Mouse (Mus musculus): Measurements from ENCODE around the gene Slc8b1. TPM values are rescaled to one million over a fixed set of nuclear protein-coding genes. Genes with fewer than 3 reads are reported as not detected.

Gene Slc8b1
- 2.3 and 2.7 TPM in 2 replicates for polyA plus RNA-seq (2015; fragmentation: Nextera tagmentation; extraction: Ambion mirVana)

DNA sequence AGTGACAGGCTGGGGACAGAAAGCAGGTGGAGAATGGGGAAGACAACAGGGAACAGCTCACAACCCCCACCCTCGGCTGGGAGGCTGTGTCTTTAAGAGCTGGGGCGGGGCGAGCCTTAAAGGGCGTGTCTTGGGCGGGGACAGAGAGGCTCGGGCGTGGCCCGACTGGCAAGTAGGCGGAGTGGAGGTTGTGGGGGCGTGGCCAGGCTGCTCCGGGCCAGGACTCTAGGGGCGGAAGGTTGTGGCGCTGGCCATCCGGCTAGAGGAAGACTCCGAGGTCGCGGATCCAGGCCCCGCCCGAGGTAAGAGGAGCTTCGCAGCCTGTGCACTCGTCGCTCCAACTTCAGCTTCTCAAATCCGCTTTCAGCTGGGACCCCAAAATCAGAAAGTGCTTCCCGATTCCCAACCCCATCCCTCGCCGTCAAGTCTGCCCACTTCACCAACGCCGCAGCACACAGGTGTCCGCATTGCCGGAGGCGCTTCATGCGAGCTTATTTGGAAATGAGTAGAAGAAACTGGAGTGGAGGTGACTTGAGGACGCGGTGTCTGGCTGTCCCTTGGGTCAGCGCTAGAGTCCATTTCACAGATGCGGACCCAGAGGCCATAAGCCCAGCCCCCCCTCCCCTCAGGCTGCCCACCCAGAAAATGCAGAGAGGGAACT lies at the start of gene Slc8b1:
TSS of gene Slc8b1 (plus strand) at position 187 of the 661 bp plus-strand sequence.
- Histone ChIP-seq H3K4me1 (ENCODE audit: control insufficient read depth, insufficient read depth, low read depth, low read length) (peaks cover 11% of the 10 kb centered on the region), H3K27me3 (replicated peaks; ENCODE audit: control insufficient read depth, insufficient read depth, low read length) (no peaks in the 10 kb centered on the region), H3K36me3 (ENCODE audit: control insufficient read depth, insufficient read depth, low read length) (no peaks in the 10 kb centered on the region), H3K9ac (ENCODE audit: low read depth, low read length) (peak within 1 kb of the TSS; percentile 52), H3K4me3 (ENCODE audit: low read length) (peak within 1 kb of the TSS; percentile 48), H3K4me2 (ENCODE audit: low read length) (peak within 1 kb of the TSS; percentile 80), H3K9me3 (ENCODE audit: control insufficient read depth, low read length) (no peaks in the 10 kb centered on the region), H3K27ac (ENCODE audit: low read depth, low read length) (no peak within 1 kb of the TSS)
- peak; percentile 84 for ATAC-seq
- under 1% methylated on average over 36 of the region's 36 CpGs for WGBS

DNA sequence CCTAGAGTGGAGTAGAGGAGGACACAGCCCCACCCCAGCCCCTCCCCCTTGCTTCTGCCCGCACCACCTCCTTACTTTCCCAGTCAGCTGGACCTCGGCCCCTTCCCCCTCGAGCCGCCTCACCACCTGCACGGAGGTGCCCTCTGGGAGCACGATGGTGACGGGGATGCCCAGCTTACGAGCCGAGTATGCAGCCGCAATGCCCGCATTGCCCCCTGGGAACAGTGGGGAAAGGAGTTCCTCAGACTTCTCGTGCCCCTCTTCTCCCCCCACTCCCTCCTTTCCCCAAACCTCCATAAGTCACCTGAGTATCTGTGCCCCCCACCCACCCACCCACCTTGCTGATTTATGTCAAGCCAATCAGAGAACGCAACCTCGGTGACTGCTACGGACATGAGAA lies 49.1 kb upstream of the Slc8b1 start:
- Histone ChIP-seq H3K36me3 (ENCODE audit: control insufficient read depth, insufficient read depth, low read length) (no peaks in the 10 kb centered on the region), H3K4me1 (ENCODE audit: control insufficient read depth, insufficient read depth, low read depth, low read length) (no peaks in the 10 kb centered on the region), H3K27ac (ENCODE audit: low read depth, low read length) (no peak overlapping the region), H3K27me3 (replicated peaks; ENCODE audit: control insufficient read depth, insufficient read depth, low read length) (no peaks in the 10 kb centered on the region), H3K4me2 (ENCODE audit: low read length) (no peak overlapping the region), H3K9me3 (ENCODE audit: control insufficient read depth, low read length) (no peaks in the 10 kb centered on the region), H3K4me3 (ENCODE audit: low read length) (no peak overlapping the region), H3K9ac (ENCODE audit: low read depth, low read length) (no peak overlapping the region)
- ATAC-seq: no peak
- WGBS: 73% methylated on average over 15 of the region's 15 CpGs

DNA sequence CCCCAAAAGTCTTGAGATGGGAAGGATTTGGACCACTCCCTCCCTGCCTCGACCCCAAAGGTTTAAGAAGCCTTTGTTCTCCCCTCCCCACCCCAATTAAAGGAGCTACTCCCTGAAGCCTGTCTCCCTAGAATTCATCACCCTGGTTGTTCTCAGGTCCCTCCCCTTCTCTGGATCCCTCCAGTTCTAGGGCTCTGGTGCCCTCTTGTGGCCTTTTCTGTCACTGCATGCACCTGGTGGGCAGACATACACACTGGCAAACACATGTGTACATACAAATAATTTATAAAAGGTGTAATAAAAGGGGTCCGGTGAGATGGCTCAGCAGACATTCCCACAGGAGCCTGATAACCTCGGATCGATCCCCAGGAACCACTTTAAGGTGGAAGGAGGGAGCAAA lies 46.6 kb upstream of the Slc8b1 start:
- no peak for ATAC-seq
- no peaks in the 10 kb centered on the region for H3K27me3 ChIP-seq (replicated peaks; ENCODE audit: control insufficient read depth, insufficient read depth, low read length)
- H3K9me3 ChIP-seq (ENCODE audit: control insufficient read depth, low read length): no peaks in the 10 kb centered on the region
- no peaks in the 10 kb centered on the region for H3K36me3 ChIP-seq (ENCODE audit: control insufficient read depth, insufficient read depth, low read length)
- no peaks in the 10 kb centered on the region for H3K4me1 ChIP-seq (ENCODE audit: control insufficient read depth, insufficient read depth, low read depth, low read length)
- no peak overlapping the region for H3K9ac ChIP-seq (ENCODE audit: low read depth, low read length)
- no peak overlapping the region for H3K4me3 ChIP-seq (ENCODE audit: low read length)
- 87% methylated on average over 4 of the region's 4 CpGs for WGBS
- no peak overlapping the region for H3K4me2 ChIP-seq (ENCODE audit: low read length)
- H3K27ac ChIP-seq (ENCODE audit: low read depth, low read length): no peak overlapping the region

DNA sequence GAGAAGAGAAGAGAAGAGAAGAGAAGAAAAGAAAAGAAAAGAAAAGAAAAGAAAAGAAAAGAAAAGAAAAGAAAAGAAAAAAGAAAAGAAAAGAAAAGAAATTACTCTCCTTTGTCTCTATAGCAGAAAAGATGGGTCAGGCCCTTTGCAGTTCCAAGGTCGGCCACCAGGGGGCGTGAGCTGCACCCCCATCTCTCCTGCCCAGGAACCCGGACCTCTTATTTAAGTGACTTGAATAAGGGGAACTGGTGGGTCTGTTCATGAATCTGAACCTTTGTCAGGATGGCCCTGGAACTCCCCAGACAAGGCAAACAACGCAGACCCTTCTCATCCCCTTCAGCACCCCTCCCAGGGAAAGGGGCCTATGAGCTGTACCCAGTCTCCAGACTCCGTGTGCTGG lies 45.9 kb upstream of the Slc8b1 start:
- no peak for ATAC-seq
- Histone ChIP-seq H3K4me2 (ENCODE audit: low read length) (no peak overlapping the region), H3K36me3 (ENCODE audit: control insufficient read depth, insufficient read depth, low read length) (no peaks in the 10 kb centered on the region), H3K27me3 (replicated peaks; ENCODE audit: control insufficient read depth, insufficient read depth, low read length) (no peaks in the 10 kb centered on the region), H3K4me3 (ENCODE audit: low read length) (no peak overlapping the region), H3K9me3 (ENCODE audit: control insufficient read depth, low read length) (no peaks in the 10 kb centered on the region), H3K9ac (ENCODE audit: low read depth, low read length) (no peak overlapping the region), H3K4me1 (ENCODE audit: control insufficient read depth, insufficient read depth, low read depth, low read length) (no peaks in the 10 kb centered on the region), H3K27ac (ENCODE audit: low read depth, low read length) (no peak overlapping the region)
- WGBS: 40% methylated on average over 5 of the region's 5 CpGs

DNA sequence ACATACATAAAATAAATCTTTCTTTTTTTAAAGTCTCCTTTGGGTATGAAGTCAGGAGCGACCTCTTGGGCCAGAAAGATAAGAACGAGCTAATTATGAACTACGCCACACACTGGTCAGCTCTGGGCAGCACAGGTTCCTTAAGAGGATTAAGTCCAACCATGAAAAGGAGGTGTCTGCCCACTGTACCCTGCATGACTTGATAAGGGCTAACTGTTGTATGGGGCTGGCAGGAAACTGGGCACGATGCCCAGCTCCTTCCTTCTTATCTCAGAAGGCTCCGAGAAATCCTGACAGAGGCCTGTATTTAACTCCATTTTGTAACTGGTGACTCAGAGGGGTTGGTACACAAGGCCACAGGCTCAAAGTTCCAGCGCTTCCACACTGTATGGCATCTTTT lies 45.1 kb upstream of the Slc8b1 start:
- no peak overlapping the region for H3K4me3 ChIP-seq (ENCODE audit: low read length)
- H3K4me2 ChIP-seq (ENCODE audit: low read length): no peak overlapping the region
- no peaks in the 10 kb centered on the region for H3K4me1 ChIP-seq (ENCODE audit: control insufficient read depth, insufficient read depth, low read depth, low read length)
- H3K27ac ChIP-seq (ENCODE audit: low read depth, low read length): no peak overlapping the region
- ATAC-seq: no peak
- no peaks in the 10 kb centered on the region for H3K27me3 ChIP-seq (replicated peaks; ENCODE audit: control insufficient read depth, insufficient read depth, low read length)
- no peaks in the 10 kb centered on the region for H3K9me3 ChIP-seq (ENCODE audit: control insufficient read depth, low read length)
- WGBS: 79% methylated on average over 6 of the region's 6 CpGs
- no peak overlapping the region for H3K9ac ChIP-seq (ENCODE audit: low read depth, low read length)
- H3K36me3 ChIP-seq (ENCODE audit: control insufficient read depth, insufficient read depth, low read length): no peaks in the 10 kb centered on the region

DNA sequence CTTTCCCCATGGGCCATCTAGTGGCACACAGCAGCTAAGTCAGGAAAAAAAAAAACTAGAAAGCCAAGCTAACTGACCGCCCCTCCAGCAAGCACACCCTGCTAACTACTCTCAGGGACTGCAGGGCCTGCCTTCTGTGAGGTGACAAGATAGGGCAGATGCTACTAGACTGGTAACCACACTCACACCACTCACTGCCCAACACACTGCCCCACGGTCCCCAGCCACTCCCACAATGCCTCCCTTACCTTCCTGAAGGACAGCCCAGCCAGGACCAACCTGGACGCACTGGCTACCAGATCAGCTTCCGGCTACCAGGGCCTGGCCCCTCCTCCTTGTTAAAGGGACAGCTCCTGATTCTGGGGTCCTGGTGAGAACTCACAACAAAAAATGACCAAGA lies 43.9 kb upstream of the Slc8b1 start:
- ATAC-seq: no peak
- Histone ChIP-seq H3K36me3 (ENCODE audit: control insufficient read depth, insufficient read depth, low read length) (no peaks in the 10 kb centered on the region), H3K4me2 (ENCODE audit: low read length) (peak overlapping the region; percentile 41), H3K27ac (ENCODE audit: low read depth, low read length) (no peak overlapping the region), H3K9me3 (ENCODE audit: control insufficient read depth, low read length) (no peaks in the 10 kb centered on the region), H3K4me3 (ENCODE audit: low read length) (peak overlapping the region; percentile 33), H3K27me3 (replicated peaks; ENCODE audit: control insufficient read depth, insufficient read depth, low read length) (no peaks in the 10 kb centered on the region), H3K9ac (ENCODE audit: low read depth, low read length) (peak overlapping the region; percentile 47; the same call in 1 of the 2 replicates), H3K4me1 (ENCODE audit: control insufficient read depth, insufficient read depth, low read depth, low read length) (no peaks in the 10 kb centered on the region)
- 11% methylated on average over 4 of the region's 4 CpGs for WGBS

DNA sequence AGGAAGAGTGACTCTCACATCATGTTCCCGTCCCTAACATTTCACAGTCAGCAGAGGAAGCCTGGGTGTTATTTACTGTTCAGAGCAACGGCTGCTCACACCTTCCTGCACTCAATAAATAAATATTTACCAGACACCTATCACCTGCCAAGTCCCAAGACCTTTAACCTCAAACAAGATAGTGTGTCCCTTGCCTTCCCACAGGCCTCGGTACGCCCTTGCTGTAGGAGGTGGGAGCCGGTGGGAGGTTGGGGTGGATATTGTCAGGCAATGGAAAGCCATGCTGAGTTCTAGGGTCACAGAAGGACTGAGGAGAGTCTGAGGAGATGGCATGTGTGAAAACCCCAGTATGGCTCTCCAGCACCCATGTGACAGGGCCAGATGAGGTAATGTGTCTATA lies 42.6 kb upstream of the Slc8b1 start:
- ATAC-seq: no peak
- Histone ChIP-seq H3K4me2 (ENCODE audit: low read length) (no peak overlapping the region), H3K4me1 (ENCODE audit: control insufficient read depth, insufficient read depth, low read depth, low read length) (no peaks in the 10 kb centered on the region), H3K4me3 (ENCODE audit: low read length) (no peak overlapping the region), H3K27ac (ENCODE audit: low read depth, low read length) (no peak overlapping the region), H3K9me3 (ENCODE audit: control insufficient read depth, low read length) (no peaks in the 10 kb centered on the region), H3K27me3 (replicated peaks; ENCODE audit: control insufficient read depth, insufficient read depth, low read length) (no peaks in the 10 kb centered on the region), H3K36me3 (ENCODE audit: control insufficient read depth, insufficient read depth, low read length) (no peaks in the 10 kb centered on the region), H3K9ac (ENCODE audit: low read depth, low read length) (no peak overlapping the region)
- 87% methylated on average over 5 of the region's 5 CpGs for WGBS

DNA sequence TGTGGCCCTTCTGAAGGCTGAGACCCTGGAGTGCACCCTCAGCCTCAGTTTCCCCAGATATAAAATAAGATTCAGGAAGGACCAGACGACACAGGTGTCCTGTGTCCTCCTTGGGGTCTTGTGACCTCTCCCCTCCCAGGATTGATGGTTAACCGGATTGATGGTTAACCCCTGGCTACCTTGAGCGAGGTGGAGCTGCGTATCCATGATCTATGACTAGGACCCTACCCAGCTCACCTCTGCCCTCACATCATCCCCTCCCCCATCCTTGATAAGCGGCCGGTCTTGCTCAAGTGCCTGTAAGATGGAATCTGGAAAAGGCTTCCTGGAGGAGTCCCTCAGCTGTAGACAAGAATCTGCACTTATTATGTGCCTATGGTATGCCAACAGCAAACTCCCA lies 42.1 kb upstream of the Slc8b1 start:
- Histone ChIP-seq H3K9ac (ENCODE audit: low read depth, low read length) (no peak overlapping the region), H3K4me3 (ENCODE audit: low read length) (no peak overlapping the region), H3K36me3 (ENCODE audit: control insufficient read depth, insufficient read depth, low read length) (no peaks in the 10 kb centered on the region), H3K4me1 (ENCODE audit: control insufficient read depth, insufficient read depth, low read depth, low read length) (no peaks in the 10 kb centered on the region), H3K27me3 (replicated peaks; ENCODE audit: control insufficient read depth, insufficient read depth, low read length) (no peaks in the 10 kb centered on the region), H3K27ac (ENCODE audit: low read depth, low read length) (no peak overlapping the region), H3K4me2 (ENCODE audit: low read length) (no peak overlapping the region), H3K9me3 (ENCODE audit: control insufficient read depth, low read length) (no peaks in the 10 kb centered on the region)
- no peak for ATAC-seq
- WGBS: 89% methylated on average over 6 of the region's 6 CpGs

DNA sequence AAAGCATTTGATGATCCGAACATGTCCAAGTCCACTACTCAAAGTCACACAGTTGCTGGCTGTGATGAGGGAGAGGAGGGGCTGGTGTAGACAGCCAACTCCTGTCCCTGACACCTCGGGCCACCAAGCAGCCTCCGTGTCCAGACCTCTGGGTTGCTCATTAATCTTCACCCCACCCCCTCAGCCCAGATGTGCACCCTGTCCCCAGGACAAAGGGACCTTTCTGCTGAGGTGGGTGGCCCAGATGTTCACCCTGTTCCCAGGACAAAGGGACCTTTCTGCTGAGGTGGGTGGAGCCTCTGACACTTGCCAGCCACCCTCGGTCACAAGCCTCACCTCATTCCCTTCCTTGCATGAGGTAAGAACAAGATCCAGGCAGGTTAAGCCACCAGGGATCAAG lies 39.4 kb upstream of the Slc8b1 start:
- no peaks in the 10 kb centered on the region for H3K4me1 ChIP-seq (ENCODE audit: control insufficient read depth, insufficient read depth, low read depth, low read length)
- no peak overlapping the region for H3K4me3 ChIP-seq (ENCODE audit: low read length)
- H3K27ac ChIP-seq (ENCODE audit: low read depth, low read length): no peak overlapping the region
- no peaks in the 10 kb centered on the region for H3K9me3 ChIP-seq (ENCODE audit: control insufficient read depth, low read length)
- H3K36me3 ChIP-seq (ENCODE audit: control insufficient read depth, insufficient read depth, low read length): no peaks in the 10 kb centered on the region
- H3K27me3 ChIP-seq (replicated peaks; ENCODE audit: control insufficient read depth, insufficient read depth, low read length): no peaks in the 10 kb centered on the region
- 54% methylated on average over 4 of the region's 4 CpGs for WGBS
- H3K4me2 ChIP-seq (ENCODE audit: low read length): no peak overlapping the region
- H3K9ac ChIP-seq (ENCODE audit: low read depth, low read length): no peak overlapping the region
- ATAC-seq: no peak

DNA sequence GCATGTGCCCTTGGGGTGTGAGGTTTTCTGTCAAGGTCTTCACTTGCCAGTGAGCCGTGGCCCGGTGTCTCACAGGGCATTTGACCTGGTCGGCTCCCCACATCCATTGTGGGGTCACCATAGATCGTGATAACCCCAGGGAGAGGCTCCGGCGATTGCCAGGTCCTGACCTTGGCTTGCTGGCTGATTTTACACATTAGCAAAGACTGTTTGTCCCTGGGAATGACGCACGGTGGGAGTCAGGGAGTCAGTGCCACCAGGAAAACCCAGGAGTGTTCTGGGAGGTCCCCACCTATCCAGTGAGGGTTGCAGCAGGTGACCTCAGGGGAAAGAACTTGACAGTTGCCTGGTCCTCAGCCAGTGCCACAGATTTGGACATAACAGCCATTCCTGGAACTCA lies 38.2 kb upstream of the Slc8b1 start, which contains the start of gene Sdsl:
TSS of gene Sdsl (minus strand) at position 41 of the 400 bp plus-strand sequence.
- ATAC-seq: no peak
- Histone ChIP-seq H3K27me3 (replicated peaks; ENCODE audit: control insufficient read depth, insufficient read depth, low read length) (no peaks in the 10 kb centered on the region), H3K4me1 (ENCODE audit: control insufficient read depth, insufficient read depth, low read depth, low read length) (no peaks in the 10 kb centered on the region), H3K9me3 (ENCODE audit: control insufficient read depth, low read length) (no peaks in the 10 kb centered on the region), H3K9ac (ENCODE audit: low read depth, low read length) (no peak within 1 kb of the TSS), H3K4me3 (ENCODE audit: low read length) (no peak within 1 kb of the TSS), H3K36me3 (ENCODE audit: control insufficient read depth, insufficient read depth, low read length) (no peaks in the 10 kb centered on the region), H3K27ac (ENCODE audit: low read depth, low read length) (no peak within 1 kb of the TSS), H3K4me2 (ENCODE audit: low read length) (no peak within 1 kb of the TSS)
- WGBS: 74% methylated on average over 8 of the region's 8 CpGs
